Mouse (Mus musculus) midbrain, postnatal 0 days (tissue): ENCODE measurements around the gene Jmjd6. TPM values are rescaled to one million over a fixed set of nuclear protein-coding genes. Genes with fewer than 3 reads are reported as not detected.

Experiments used
- ATAC-seq: fragments of 200-750 bp; cut with Nextera tagmentation; 2 replicates; pipeline ENCODE4 v1.8.0; 2017; ENCODE audit warnings: moderate number of reproducible peaks, mild to moderate bottlenecking, moderate TSS enrichment, moderate library complexity; ENCODE audit not compliant: low FRiP score
- DNase-seq: peaks from one replicate; pipeline ENCODE4 v3.0.0-alpha.2; 2015; ENCODE audit warnings: low spot score
- H3K27ac ChIP-seq: fragments of 300-500 bp; sonication (generic); 2 replicates; pipeline ENCODE4 v1.5.1; 2014; ENCODE audit warnings: low read depth, mild to moderate bottlenecking, low read length, mixed read lengths
- H3K27me3 ChIP-seq: fragments of 300-500 bp; sonication (generic); 2 replicates; pipeline ENCODE4 v1.6.1; 2014; ENCODE audit warnings: low read length, control low read depth, mixed read lengths; ENCODE audit not compliant: insufficient read depth
- H3K36me3 ChIP-seq: fragments of 300-500 bp; sonication (generic); 2 replicates; pipeline ENCODE4 v1.6.1; 2014; ENCODE audit warnings: low read length, control low read depth, mixed read lengths; ENCODE audit not compliant: insufficient read depth
- H3K4me1 ChIP-seq: fragments of 300-500 bp; sonication (generic); 2 replicates; pipeline ENCODE4 v1.6.1; 2014; ENCODE audit warnings: mild to moderate bottlenecking, control low read depth, antibody characterized with exemption, low read length, mixed read lengths; ENCODE audit not compliant: insufficient read depth
- H3K4me2 ChIP-seq: fragments of 300-500 bp; sonication (generic); 2 replicates; pipeline ENCODE4 v1.6.1; 2014; ENCODE audit warnings: low read depth, mild to moderate bottlenecking, low read length, mixed read lengths; ENCODE audit not compliant: poor library complexity, severe bottlenecking
- H3K4me3 ChIP-seq: fragments of 300-500 bp; sonication (generic); 2 replicates; pipeline ENCODE4 v1.5.1; 2014; ENCODE audit warnings: low read depth, mild to moderate bottlenecking, low read length, moderate library complexity
- H3K9ac ChIP-seq: fragments of 300-500 bp; sonication (generic); replicated peaks from 2 replicates; pipeline ENCODE4 v1.6.1; 2014; ENCODE audit warnings: mild to moderate bottlenecking, low read length, moderate library complexity, mixed read lengths; ENCODE audit not compliant: poor library complexity, severe bottlenecking
- H3K9me3 ChIP-seq: fragments of 300-500 bp; sonication (generic); 2 replicates; pipeline ENCODE4 v1.6.1; 2016; ENCODE audit warnings: low read length, control low read depth
- CTCF ChIP-seq: IDR thresholded peaks from 2 replicates; pipeline ENCODE4 v1.5.1; 2016; ENCODE audit warnings: antibody characterized with exemption, mild to moderate bottlenecking
- WGBS: fragments of 180-500 bp; shearing (Covaris S2); extraction: QIAGEN DNeasy Blood & Tissue Kit; methylation state at CpG from one replicate; pipeline ENCODE4 v1.1.7; 2014; 5-methylcytosine and 5-hydroxymethylcytosine counted together
- polyA plus RNA-seq: library from polyadenylated mRNA; unstranded; fragments of >200 nt; fragmentation: Nextera tagmentation; extraction: Ambion mirVana; gene quantifications from 2 replicates; pipeline ENCODE4 v1.2.1, GENCODE M21; 2015
- total RNA-seq: library from RNA; depleted of rRNA; stranded (reverse); fragments of >200 nt; gene quantifications from 2 replicates; pipeline ENCODE4 v1.2.3, GENCODE M21; 2014

Jmjd6 gene
- total and polyA plus RNA-seq, 2 experiments from 2014 or later = 43.6 to 49.8 TPM

GRCm38 (mm10) chr11:116846593-116847181, 3.4 kb upstream of the Jmjd6 start:
- Histone ChIP-seq H3K36me3 (peaks cover 9% of the 10 kb centered on the region; the same call in 1 of the 2 replicates), H3K4me1 (peaks cover 3% of the 10 kb centered on the region; the same call in 1 of the 2 replicates), H3K4me2 (no peak overlapping the region), H3K9me3 (no peaks in the 10 kb centered on the region), H3K9ac (no peak overlapping the region), H3K27me3 (no peaks in the 10 kb centered on the region), H3K4me3 (no peak overlapping the region), H3K27ac (no peak overlapping the region)
- ATAC-seq (no peak), DNase-seq (no peak)
- WGBS = 73% methylated on average over 4 of the region's 4 CpGs
- TF ChIP-seq CTCF = no peak

DNA sequence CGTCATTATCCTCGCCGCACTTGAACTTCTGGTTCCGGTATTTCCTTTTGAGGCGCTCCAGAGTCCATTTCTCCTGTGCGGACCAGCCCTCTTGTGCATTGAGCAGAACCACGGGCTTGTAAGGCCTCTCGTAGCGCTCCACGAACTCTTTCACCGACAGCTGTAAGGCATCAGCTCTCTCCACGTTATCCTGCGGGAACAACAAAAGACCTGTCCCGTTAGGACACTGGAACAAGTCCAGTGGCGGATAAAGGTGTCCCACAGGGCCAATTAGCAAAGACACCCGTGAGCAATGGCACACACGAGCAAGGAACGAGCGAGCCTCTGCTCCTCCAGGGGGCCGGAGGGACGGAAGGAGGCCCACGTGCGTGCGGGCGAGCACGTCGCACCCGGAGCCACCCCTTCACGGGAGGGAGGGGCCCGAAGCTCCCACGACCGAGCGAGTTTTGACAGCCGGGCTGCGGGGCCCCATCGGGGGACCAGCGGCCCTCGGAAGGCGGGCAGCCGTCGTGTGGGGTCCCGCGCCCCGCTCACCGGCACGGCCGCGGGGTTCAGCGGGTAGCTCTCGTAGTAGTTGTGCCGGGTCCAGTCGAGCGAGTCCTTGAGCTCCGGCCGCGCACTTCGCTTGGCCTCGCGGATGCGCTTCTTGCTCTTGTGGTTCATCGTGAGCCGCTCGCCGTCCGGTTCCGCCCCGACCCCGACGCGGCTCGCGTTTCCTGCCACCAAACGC, 553 bp downstream of the Jmjd6 start:
- ATAC-seq (peak; percentile 56), DNase-seq (peak; percentile 70)
- Histone ChIP-seq H3K4me2 (peak overlapping the region; percentile 84), H3K9ac (peak overlapping the region; percentile 81), H3K27ac (peak overlapping the region; percentile 95), H3K4me3 (peak overlapping the region; percentile 86), H3K9me3 (no peaks in the 10 kb centered on the region), H3K27me3 (no peaks in the 10 kb centered on the region), H3K36me3 (peaks cover 30% of the 10 kb centered on the region), H3K4me1 (peaks cover 3% of the 10 kb centered on the region; the same call in 1 of the 2 replicates)
- peak; percentile 8; the same call in 1 of the 2 replicates for TF ChIP-seq CTCF
- WGBS = under 1% methylated on average over 72 of the region's 73 CpGs

GRCm38 (mm10) chr11:116840748-116841147, 2.5 kb downstream of the Jmjd6 start:
- H3K27ac ChIP-seq = no peak overlapping the region
- ATAC-seq (no peak), DNase-seq (no peak)
- peak overlapping the region; percentile 84; the same call in 1 of the 2 replicates for H3K4me2 ChIP-seq
- peak overlapping the region; percentile 36; the same call in 1 of the 2 replicates for H3K9ac ChIP-seq
- peaks cover 3% of the 10 kb centered on the region; the same call in 1 of the 2 replicates for H3K4me1 ChIP-seq
- TF ChIP-seq CTCF = no peak
- 91% methylated on average over 4 of the region's 4 CpGs for WGBS
- no peaks in the 10 kb centered on the region for H3K27me3 ChIP-seq
- H3K36me3 ChIP-seq = peaks cover 46% of the 10 kb centered on the region
- H3K4me3 ChIP-seq = no peak overlapping the region
- H3K9me3 ChIP-seq = no peaks in the 10 kb centered on the region

DNA sequence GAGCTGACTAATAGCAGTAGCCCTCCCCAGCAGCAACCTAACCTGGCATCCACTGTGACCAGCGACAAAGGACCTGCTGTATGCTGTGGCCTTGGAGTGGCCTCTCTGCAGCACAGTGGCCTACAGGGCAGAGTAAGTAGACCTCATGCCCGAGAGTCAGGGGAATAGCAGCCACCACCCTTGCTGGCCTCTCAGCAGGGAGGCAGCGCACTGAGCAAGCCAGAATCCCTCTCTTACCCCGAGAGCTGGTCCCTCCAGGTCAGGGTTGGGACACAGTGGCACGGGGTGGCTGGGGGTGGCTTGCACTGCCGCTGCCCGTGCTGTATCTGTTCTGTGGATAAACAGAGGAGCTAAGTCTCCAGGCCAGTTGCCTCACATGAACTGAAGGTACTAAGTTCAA, 3.6 kb downstream of the Jmjd6 start:
- H3K36me3 ChIP-seq = peaks cover 52% of the 10 kb centered on the region
- 0 out of 2 replicates have a peak overlapping the region, but pooled peaks have one; percentile 20 for H3K9ac ChIP-seq
- no peak overlapping the region for H3K4me3 ChIP-seq
- ATAC-seq = no peak
- no peak for DNase-seq
- 69% methylated on average over 7 of the region's 7 CpGs for WGBS
- no peaks in the 10 kb centered on the region for H3K9me3 ChIP-seq
- no peak for TF ChIP-seq CTCF
- H3K4me1 ChIP-seq = peaks cover 3% of the 10 kb centered on the region; the same call in 1 of the 2 replicates
- no peak overlapping the region for H3K4me2 ChIP-seq
- no peak overlapping the region for H3K27ac ChIP-seq
- no peaks in the 10 kb centered on the region for H3K27me3 ChIP-seq

DNA sequence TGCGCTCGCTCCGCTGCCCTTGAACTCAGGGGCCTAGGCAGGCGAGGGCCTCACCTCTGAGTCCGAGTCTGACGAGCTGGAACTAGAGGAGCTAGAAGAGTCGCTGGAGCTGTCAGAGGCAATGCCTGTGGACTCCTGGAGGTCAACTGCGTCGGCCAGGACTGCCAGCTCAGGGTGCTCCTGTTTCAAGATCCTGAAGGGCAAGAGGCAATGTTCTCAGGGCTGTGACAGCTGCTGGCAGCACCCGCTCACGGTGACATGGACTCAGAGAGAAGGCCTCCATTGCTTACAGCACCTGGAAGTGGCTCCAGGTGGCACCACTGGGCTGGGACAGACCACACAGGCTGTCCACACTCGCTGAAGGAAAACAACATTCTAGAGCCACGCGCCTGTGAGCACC, 4.3 kb downstream of the Jmjd6 start:
- Histone ChIP-seq H3K36me3 (peaks cover 58% of the 10 kb centered on the region), H3K9me3 (no peaks in the 10 kb centered on the region)
- ATAC-seq = no peak

DNA sequence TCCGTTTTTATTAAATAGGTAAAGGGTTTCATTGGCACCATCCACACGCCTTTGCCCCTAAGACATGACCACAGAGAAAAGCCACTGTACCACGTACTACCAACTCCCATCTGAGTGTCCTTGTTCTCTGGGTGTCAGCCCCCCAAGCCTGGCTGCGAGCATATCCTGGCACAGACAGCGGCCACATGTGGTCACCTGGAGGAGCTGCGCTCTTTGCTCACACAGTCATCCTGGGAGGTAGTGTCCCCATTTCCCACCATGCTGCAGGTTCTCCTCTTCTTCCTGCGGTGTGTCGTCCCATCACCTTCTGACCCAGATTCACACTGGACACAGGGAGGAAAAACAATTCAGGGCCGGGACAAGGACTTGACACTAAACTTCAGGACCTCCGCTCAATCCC, 5.8 kb downstream of the Jmjd6 start:
- H3K9me3 ChIP-seq = no peaks in the 10 kb centered on the region
- DNase-seq (no peak), ATAC-seq (no peak)
- peaks cover 68% of the 10 kb centered on the region for H3K36me3 ChIP-seq
- no peak overlapping the region for H3K4me3 ChIP-seq
- H3K9ac ChIP-seq = no peak overlapping the region
- peak; percentile 25; the same call in 1 of the 2 replicates for TF ChIP-seq CTCF
- 95% methylated on average over 10 of the region's 10 CpGs for WGBS
- no peak overlapping the region for H3K4me2 ChIP-seq
- H3K27me3 ChIP-seq = no peaks in the 10 kb centered on the region
- no peak overlapping the region for H3K27ac ChIP-seq
- peaks cover 3% of the 10 kb centered on the region; the same call in 1 of the 2 replicates for H3K4me1 ChIP-seq

More for the DNA sequence above, 4.3 kb downstream of the Jmjd6 start:
- peaks cover 3% of the 10 kb centered on the region; the same call in 1 of the 2 replicates for H3K4me1 ChIP-seq
- H3K4me2 ChIP-seq = no peak overlapping the region
- no peaks in the 10 kb centered on the region for H3K27me3 ChIP-seq
- H3K9ac ChIP-seq = no peak overlapping the region
- WGBS = 89% methylated on average over 14 of the region's 14 CpGs
- H3K4me3 ChIP-seq = no peak overlapping the region
- TF ChIP-seq CTCF = no peak
- DNase-seq = no peak
- H3K27ac ChIP-seq = no peak overlapping the region
